Mouse (Mus musculus): ENCODE results near the gene Tmprss9.
A peak's percentile ranks its signal among the peaks of the same experiment; 100 is the strongest.

- TF ChIP-seq EP300 (IDR thresholded peaks at IDR 0.05; ENCODE audit: low read depth): no peak
- 0 out of 2 replicates have a peak, but pooled peaks have one; percentile 19 for TF ChIP-seq CTCF (IDR thresholded peaks at IDR 0.05; ENCODE audit: low read depth)
Measured at GRCm38 (mm10) chr10:80914253-80914656, 42.6 kb downstream of the Tmprss9 start.
